Comparison of ENCODE assay signal across 28 mouse cellular contexts in genomic region chr5:74610511-74610910, GRCm38 (mm10).
"Had no signal": no experiment of that assay in that cellular context is flagged by ENCODE, and none has a peak within 500 bp of the region (broad histone marks: within the 10 kb centered on the region; RNA-seq: fewer than 3 reads in every experiment).

No protein-coding gene starts in this region.

- H3K9ac ChIP-seq: heart, embryonic 13.5 days; heart, embryonic 15.5 days; hindbrain, embryonic 12.5 days; hindbrain, embryonic 14.5 days; kidney, embryonic 15.5 days; limb, embryonic 12.5 days; liver, embryonic 13.5 days; liver, embryonic 15.5 days had no signal

- H3K4me3 ChIP-seq: gastrocnemius, adult 2 months; heart, adult 2 months; heart, embryonic 13.5 days; heart, embryonic 15.5 days; hindbrain, embryonic 10.5 days; hindbrain, embryonic 12.5 days; kidney, embryonic 15.5 days; left cerebral cortex, adult 2 months; limb, embryonic 10.5 days; limb, embryonic 12.5 days; liver, embryonic 13.5 days; liver, embryonic 15.5 days had no signal

- H3K4me1 ChIP-seq: hindbrain, embryonic 10.5 days; hindbrain, embryonic 12.5 days; kidney, embryonic 15.5 days; liver, embryonic 13.5 days; liver, embryonic 15.5 days had no signal

- H3K27me3 ChIP-seq: hindbrain, embryonic 12.5 days; kidney, embryonic 15.5 days; limb, embryonic 12.5 days; liver, embryonic 13.5 days had no signal

- H3K4me2 ChIP-seq: heart, embryonic 11.5 days; heart, embryonic 13.5 days; heart, embryonic 15.5 days; hindbrain, embryonic 12.5 days; hindbrain, embryonic 14.5 days; kidney, embryonic 15.5 days; limb, embryonic 12.5 days; liver, embryonic 11.5 days; liver, embryonic 13.5 days; liver, embryonic 15.5 days had no signal

- H3K36me3 ChIP-seq: heart, embryonic 13.5 days; heart, embryonic 15.5 days; hindbrain, embryonic 10.5 days; hindbrain, embryonic 12.5 days; kidney, embryonic 15.5 days; limb, embryonic 10.5 days; limb, embryonic 12.5 days; liver, embryonic 13.5 days; liver, embryonic 15.5 days had no signal

- ATAC-seq: hindbrain, embryonic 16.5 days; inflammation-experienced regulatory T-cells, adult 6 months had no signal

- DNase-seq: gastrocnemius, adult 2 months; gastrocnemius, postnatal 10 days; gastrocnemius, postnatal 25 days; heart, adult 2 months; heart, postnatal 14 days; heart, postnatal 36 days; kidney, adult 11 months; kidney, adult 2 months; kidney, adult 9 months; kidney, postnatal 14 days; kidney, postnatal 36 days; liver; liver, embryonic 13.5 days had no signal

- H3K27ac ChIP-seq: gastrocnemius, adult 2 months; heart, adult 2 months; heart, embryonic 13.5 days; heart, embryonic 15.5 days; hindbrain, embryonic 10.5 days; hindbrain, embryonic 12.5 days; hindbrain, embryonic 14.5 days; kidney, embryonic 15.5 days; kidney, postnatal 0 days; left cerebral cortex, adult 2 months; limb, embryonic 10.5 days; limb, embryonic 12.5 days; liver, embryonic 13.5 days; liver, embryonic 15.5 days had no signal

- H3K9me3 ChIP-seq: heart, embryonic 13.5 days; heart, embryonic 15.5 days; hindbrain, embryonic 10.5 days; hindbrain, embryonic 12.5 days; kidney, embryonic 15.5 days; limb, embryonic 10.5 days; limb, embryonic 12.5 days; liver, embryonic 13.5 days; liver, embryonic 15.5 days had no signal
